Comparison of ENCODE assay signal across 12 mouse cellular contexts in the genomic region with DNA sequence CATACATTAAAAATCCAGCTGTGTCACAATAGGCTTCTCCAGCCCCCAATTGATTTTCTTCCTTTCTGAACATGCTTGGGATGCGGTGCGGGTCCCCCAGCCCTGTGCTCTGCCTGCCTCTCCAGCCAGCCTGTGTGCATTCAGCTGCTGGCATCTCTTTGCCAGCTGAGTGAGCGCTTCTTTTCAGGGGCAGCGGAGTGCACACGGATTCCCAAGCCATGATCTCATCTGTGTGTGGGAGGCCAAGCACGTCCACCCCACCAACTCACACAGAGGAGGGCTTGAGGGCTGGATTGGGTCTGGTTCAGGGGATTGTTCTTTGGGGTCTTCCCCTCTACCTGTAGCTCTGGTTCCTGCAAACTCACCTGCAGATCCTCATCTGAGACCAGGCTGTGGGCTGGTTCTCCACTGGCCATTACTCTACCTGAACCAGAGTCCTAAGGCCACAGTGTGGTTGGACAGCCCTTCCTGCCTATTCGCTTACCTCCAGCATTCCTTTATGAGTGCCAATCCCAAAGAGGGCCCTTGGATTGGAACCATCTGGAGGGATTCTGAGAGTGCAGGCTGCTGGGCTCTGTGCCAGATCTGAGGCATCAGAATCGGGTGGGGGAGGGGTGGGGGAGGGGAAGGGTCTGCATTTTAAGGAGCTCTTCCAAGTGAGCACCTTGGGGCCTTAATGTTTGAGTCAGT. TPM values are rescaled to one million over a fixed set of nuclear protein-coding genes. Genes with fewer than 3 reads are reported as not detected.
A peak's percentile ranks its signal among the peaks of the same experiment; 100 is the strongest.
DNase-seq lines count a peak whose midpoint lies in the region; ATAC-seq and TF ChIP-seq lines count a peak whose summit lies in the region.
"Had no signal": no experiment of that assay in that cellular context is flagged by ENCODE, and none has a peak within 500 bp of the region (broad histone marks: within the 10 kb centered on the region; RNA-seq: fewer than 3 reads in every experiment).

No protein-coding gene starts in this region.

- no peak overlapping the region for H3K9ac ChIP-seq in intestine, embryonic 15.5 days
- H3K9ac ChIP-seq in intestine, postnatal 0 days (ENCODE audit: low read depth, low read length), result no peak overlapping the region
- H3K9ac ChIP-seq in hindbrain, embryonic 13.5 days, result no peak overlapping the region; the same call in 1 of the 2 replicates
- no peak overlapping the region for H3K9ac ChIP-seq in midbrain, embryonic 15.5 days

- peak; percentile 27 for DNase-seq in embryo, embryonic 9.5 days (ENCODE audit: extremely low spot score)
- DNase-seq in frontal cortex, postnatal 36 days (ENCODE audit: low spot score in 2 of 2), result no peak
- no peak for DNase-seq in adipocyte (ENCODE audit: low spot score)
- DNase-seq: gastrocnemius, postnatal 25 days; kidney, adult 2 months had no signal

- whole genome bisulfite sequencing in intestine, embryonic 15.5 days, result 56% methylated on average over 8 of the region's 8 CpGs
- 61% methylated on average over 8 of the region's 8 CpGs for WGBS in intestine, postnatal 0 days
- WGBS in hindbrain, embryonic 13.5 days, result 16% methylated on average over 8 of the region's 8 CpGs
- 23% methylated on average over 8 of the region's 8 CpGs for WGBS in midbrain, embryonic 15.5 days

- no peak for TF ChIP-seq CTCF in intestine, postnatal 0 days (IDR thresholded peaks at IDR 0.05; ENCODE audit: low read depth)

- no peaks in the 10 kb centered on the region for H3K36me3 ChIP-seq in intestine, embryonic 15.5 days
- no peaks in the 10 kb centered on the region; the same call in 1 of the 2 replicates for H3K36me3 ChIP-seq in intestine, postnatal 0 days (ENCODE audit: control insufficient read depth, insufficient read depth)
- no peaks in the 10 kb centered on the region for H3K36me3 ChIP-seq in hindbrain, embryonic 13.5 days
- no peaks in the 10 kb centered on the region for H3K36me3 ChIP-seq in midbrain, embryonic 15.5 days (replicated peaks)

- peaks cover 3% of the 10 kb centered on the region; the same call in 1 of the 2 replicates for H3K9me3 ChIP-seq in intestine, embryonic 15.5 days
- H3K9me3 ChIP-seq in intestine, postnatal 0 days (ENCODE audit: control insufficient read depth), result peaks cover 4% of the 10 kb centered on the region; the same call in 1 of the 2 replicates
- no peaks in the 10 kb centered on the region for H3K9me3 ChIP-seq in hindbrain, embryonic 13.5 days
- no peaks in the 10 kb centered on the region for H3K9me3 ChIP-seq in midbrain, embryonic 15.5 days

- no peak overlapping the region for H3K27ac ChIP-seq in intestine, embryonic 15.5 days
- no peak overlapping the region for H3K27ac ChIP-seq in intestine, postnatal 0 days (ENCODE audit: low read depth, low read length)
- peak overlapping the region; percentile 77 for H3K27ac ChIP-seq in hindbrain, embryonic 13.5 days
- peak overlapping the region; percentile 55 for H3K27ac ChIP-seq in midbrain, embryonic 15.5 days

- H3K4me3 ChIP-seq in intestine, embryonic 15.5 days (replicated peaks), result no peak overlapping the region
- H3K4me3 ChIP-seq in intestine, postnatal 0 days (ENCODE audit: low read depth, low read length), result no peak overlapping the region
- no peak overlapping the region for H3K4me3 ChIP-seq in hindbrain, embryonic 13.5 days
- H3K4me3 ChIP-seq in midbrain, embryonic 15.5 days, result no peak overlapping the region
- H3K4me3 ChIP-seq: myocyte had no signal

- H3K4me1 ChIP-seq in intestine, embryonic 15.5 days (replicated peaks), result peaks cover 15% of the 10 kb centered on the region
- H3K4me1 ChIP-seq in intestine, postnatal 0 days (replicated peaks; ENCODE audit: control insufficient read depth, insufficient read depth, low read length), result no peaks in the 10 kb centered on the region
- H3K4me1 ChIP-seq in hindbrain, embryonic 13.5 days (replicated peaks), result peaks cover 74% of the 10 kb centered on the region
- peaks cover 55% of the 10 kb centered on the region for H3K4me1 ChIP-seq in midbrain, embryonic 15.5 days

- H3K27me3 ChIP-seq in intestine, embryonic 15.5 days (replicated peaks), result no peaks in the 10 kb centered on the region
- no peaks in the 10 kb centered on the region for H3K27me3 ChIP-seq in intestine, postnatal 0 days (replicated peaks; ENCODE audit: control insufficient read depth, insufficient read depth, low read length)
- H3K27me3 ChIP-seq in hindbrain, embryonic 13.5 days, result no peaks in the 10 kb centered on the region
- no peaks in the 10 kb centered on the region for H3K27me3 ChIP-seq in midbrain, embryonic 15.5 days (replicated peaks)

- 0 out of 2 replicates have a peak, but pooled peaks have one; percentile 26 for ATAC-seq in intestine, embryonic 15.5 days
- no peak for ATAC-seq in intestine, postnatal 0 days
- peak; percentile 30 for ATAC-seq in hindbrain, embryonic 13.5 days (ENCODE audit: low FRiP score)
- peak; percentile 26 for ATAC-seq in midbrain, embryonic 15.5 days (replicated peaks)
- ATAC-seq in erythroid progenitor cell, adult 5-6 weeks (replicated peaks; ENCODE audit: low FRiP score, poor library complexity, severe bottlenecking), result no peak

- H3K4me2 ChIP-seq in intestine, embryonic 15.5 days (replicated peaks), result no peak overlapping the region
- no peak overlapping the region for H3K4me2 ChIP-seq in intestine, postnatal 0 days (replicated peaks; ENCODE audit: low read depth)
- no peak overlapping the region for H3K4me2 ChIP-seq in hindbrain, embryonic 13.5 days
- H3K4me2 ChIP-seq in midbrain, embryonic 15.5 days, result no peak overlapping the region

RNA-seq across cellular contexts. Expression of gene Sema5b, which starts 55.9 kb away (rescaled TPM):
- polyA plus RNA-seq in intestine, embryonic 15.5 days (2015; fragmentation: Nextera tagmentation; extraction: Ambion mirVana), result 5.8 and 7.7 TPM in 2 replicates
- polyA plus RNA-seq in intestine, postnatal 0 days (2015; fragmentation: Nextera tagmentation; extraction: Ambion mirVana), result 0.90 and 0.99 TPM in 2 replicates
- 26.2 and 29.3 TPM in 2 replicates for polyA plus RNA-seq in hindbrain, embryonic 13.5 days (2015; fragmentation: Nextera tagmentation; extraction: Ambion mirVana)
- polyA plus RNA-seq in midbrain, embryonic 15.5 days (2015; fragmentation: Nextera tagmentation; extraction: Ambion mirVana), result 25.4 and 27.7 TPM in 2 replicates
- not detected in 2 replicates for total RNA-seq in erythroid progenitor cell, adult 5-6 weeks (2015; ENCODE audit: low replicate concordance)
- total RNA-seq in erythroid progenitor cell, adult 5-6 weeks (2017; ENCODE audit: low replicate concordance), result not detected in 2 replicates
- polyA plus RNA-seq: C2C12, myocyte had no signal

Comparison
In these comparisons a context has a peak if more than half of its experiments do, and no peak if none do; other contexts are left out.
1. ATAC-seq: peak in intestine, embryonic 15.5 days (single experiment), hindbrain, embryonic 13.5 days (single experiment) and midbrain, embryonic 15.5 days (single experiment); none in intestine, postnatal 0 days (single experiment) and erythroid progenitor cell, adult 5-6 weeks (single experiment).
2. H3K27ac ChIP-seq: peak in hindbrain, embryonic 13.5 days (single experiment) and midbrain, embryonic 15.5 days (single experiment); none in intestine, embryonic 15.5 days (single experiment) and intestine, postnatal 0 days (single experiment).